Mouse (Mus musculus) embryonic fibroblast, embryonic 13.5 days (primary cell): ENCODE measurements at regions not wholly inside any gene's neighbourhood (a gene's known extent, or its start where the extent isn't known, plus 50 kb on each side); places are given as distances from the start of the nearest gene placed in this dataset.

Experiments
- CTCF ChIP-seq: IDR thresholded peaks from 2 replicates; pipeline ENCODE4 v1.5.1; 2011; ENCODE audit warnings: mild to moderate bottlenecking, control low read depth, low read length, moderate library complexity, borderline replicate concordance; ENCODE audit not compliant: insufficient read depth
- POLR2A ChIP-seq: IDR thresholded peaks from 2 replicates; pipeline ENCODE4 v1.6.1; 2011; ENCODE audit warnings: low read depth, mild to moderate bottlenecking, control low read depth, low read length, moderate library complexity

- no peak for TF ChIP-seq CTCF
- TF ChIP-seq POLR2A: no peak
These were observed 85.1 kb upstream of the Adgrl2 start for GRCm38 (mm10) chr3:149075488-149075851.
